Mouse (Mus musculus): Measurements from ENCODE around the gene Kctd21. TPM values are rescaled to one million over a fixed set of nuclear protein-coding genes. Genes with fewer than 3 reads are reported as not detected.

Kctd21 gene
- 1 to 10 TPM; 4.0 to 5.4 TPM for total RNA-seq (2021)
- long read RNA-seq, experiment 1, partial matches to known transcripts = 0 of 4 reads
- long read RNA-seq, experiment 1, other reads (novel, unspliced or antisense) = 4 of 4 reads
- long read RNA-seq, experiment 2, partial matches to known transcripts = 0 of 3 reads
- long read RNA-seq, experiment 2, other reads (novel, unspliced or antisense) = 1 of 3 reads

DNA sequence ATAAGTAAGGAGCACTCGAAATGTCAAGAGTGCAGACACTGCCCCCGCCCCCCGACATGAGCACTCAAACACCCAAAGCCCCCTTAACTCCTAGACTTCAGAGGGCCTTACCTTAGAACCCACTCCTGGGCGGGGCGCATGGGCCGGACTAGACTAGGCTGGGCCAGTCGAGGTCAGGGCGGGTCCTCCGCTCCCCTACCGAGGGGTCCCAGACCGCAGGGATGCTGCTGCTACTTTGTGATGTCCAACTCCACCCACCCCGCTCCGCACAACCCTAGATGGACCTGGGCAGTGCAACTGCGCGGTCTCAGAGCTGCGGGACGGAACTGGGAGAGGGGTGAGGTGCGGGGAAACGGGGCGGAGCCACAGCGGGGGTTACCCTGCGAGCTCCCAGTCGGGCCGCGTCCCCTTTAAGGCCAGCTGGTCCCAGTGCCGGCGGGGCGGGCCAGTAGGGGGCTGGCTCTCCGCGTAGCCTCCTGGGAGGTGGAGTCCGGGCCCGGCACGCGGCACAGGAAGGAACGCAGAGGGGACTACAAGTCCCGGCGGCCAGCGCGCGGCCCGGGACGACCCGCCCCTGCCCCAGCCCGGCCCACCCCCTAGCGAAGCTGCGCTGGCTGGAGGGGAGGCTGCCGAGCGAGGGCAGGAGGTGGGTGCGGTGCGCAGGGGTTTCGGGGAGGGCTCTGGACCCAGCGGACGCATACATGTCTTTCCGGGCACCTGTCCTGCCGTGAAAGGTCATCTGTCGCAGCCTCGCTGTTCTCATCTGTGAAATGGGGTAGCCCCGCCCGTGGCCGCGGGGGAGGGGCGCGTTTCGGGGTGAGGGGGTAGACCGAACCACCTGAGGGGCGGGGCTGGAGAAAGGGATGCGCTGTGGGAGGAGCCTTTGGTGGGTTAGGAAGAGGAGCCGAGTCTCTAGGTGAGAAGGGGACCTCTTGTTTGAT lies at the start of gene Kctd21, which contains the start of gene Usp35:
Gene Kctd21, plus strand, starts transcription at position 602 of the 941 bp plus-strand sequence.
Gene Usp35, minus strand, starts transcription at position 295 of the 941 bp plus-strand sequence.
- DNase-seq = peak; percentile 97

GRCm38 (mm10) chr7:97296986-97297385 lies 35.1 kb upstream of the Kctd21 start:
- DNase-seq = no peak

DNA sequence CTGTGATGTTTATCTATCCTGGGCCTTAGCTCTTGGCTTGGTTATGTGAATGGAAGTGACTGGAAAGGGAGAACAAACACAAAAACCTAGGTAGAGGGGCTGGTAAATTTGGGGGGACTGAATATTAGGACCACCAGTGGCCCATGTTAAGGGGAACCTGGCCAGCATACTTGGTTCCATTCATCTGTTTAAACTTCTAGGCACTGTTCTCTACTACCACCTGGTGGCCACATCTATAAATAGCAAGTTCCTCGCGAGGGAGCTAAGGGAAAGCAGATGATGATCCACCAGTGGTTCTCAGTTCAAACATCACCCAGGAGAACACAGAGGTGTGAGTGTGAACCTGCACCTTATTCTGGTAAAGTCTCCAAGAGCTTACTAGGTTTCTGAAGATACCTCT lies 34.7 kb upstream of the Kctd21 start:
- DNase-seq = peak; percentile 71

DNA sequence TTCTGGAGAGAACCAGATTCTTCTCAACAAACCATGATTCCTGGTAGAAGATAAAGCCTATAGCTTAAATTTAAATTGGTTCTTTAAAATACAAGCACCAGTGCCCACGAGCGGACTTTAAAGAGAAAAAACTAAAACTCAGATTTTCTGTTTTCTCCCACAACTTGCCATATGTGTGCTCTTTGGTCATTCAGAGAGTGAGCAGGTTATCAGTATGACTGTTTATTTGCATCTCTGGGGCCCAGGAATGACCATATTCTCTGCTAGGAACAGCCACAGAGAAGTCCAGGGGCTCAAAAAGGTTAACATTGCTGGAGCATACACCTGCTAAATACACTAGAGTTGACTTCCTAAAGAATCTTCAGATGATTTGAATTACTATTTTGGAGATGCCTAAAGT lies 33.8 kb upstream of the Kctd21 start:
- no peak for DNase-seq

GRCm38 (mm10) chr7:97298943-97299342 lies 33.2 kb upstream of the Kctd21 start:
- no peak for DNase-seq

DNA sequence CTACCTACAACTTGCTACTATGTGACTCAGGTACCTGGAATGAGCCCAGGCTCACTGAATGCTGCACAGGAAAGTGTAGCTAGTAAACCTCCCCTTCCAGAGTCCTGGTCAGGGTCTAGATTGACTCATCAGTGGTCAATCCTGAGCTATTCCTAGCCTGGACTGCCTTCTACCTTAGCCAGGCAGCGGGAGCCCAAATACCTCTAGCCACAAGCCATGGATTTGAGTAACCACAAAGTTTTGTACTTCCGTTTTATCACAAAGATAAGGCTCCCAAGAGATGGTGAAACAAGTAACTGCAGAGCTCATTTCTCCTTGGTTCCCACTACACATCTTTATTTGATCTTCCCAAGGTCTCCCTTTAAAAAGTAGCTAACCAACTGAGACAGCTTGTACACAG lies 31.2 kb upstream of the Kctd21 start:
- DNase-seq = no peak

DNA sequence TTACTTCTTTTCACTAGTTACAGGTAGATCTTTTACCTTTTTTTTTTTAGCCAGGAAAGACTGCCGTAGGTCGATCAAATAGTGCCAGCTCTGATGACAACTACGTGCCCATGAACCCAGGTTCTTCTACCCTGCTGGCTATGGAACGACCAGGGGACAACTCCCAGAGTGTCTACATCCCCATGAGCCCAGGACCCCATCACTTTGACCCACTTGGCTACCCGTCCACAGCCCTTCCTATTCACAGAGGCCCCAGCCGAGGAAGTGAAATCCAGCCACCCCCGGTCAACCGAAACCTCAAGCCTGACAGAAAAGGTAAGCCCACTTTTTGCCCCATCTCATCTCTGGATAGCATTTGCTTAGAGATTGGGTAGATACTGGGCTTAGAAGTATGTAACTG lies 30.8 kb upstream of the Kctd21 start:
- DNase-seq = no peak

DNA sequence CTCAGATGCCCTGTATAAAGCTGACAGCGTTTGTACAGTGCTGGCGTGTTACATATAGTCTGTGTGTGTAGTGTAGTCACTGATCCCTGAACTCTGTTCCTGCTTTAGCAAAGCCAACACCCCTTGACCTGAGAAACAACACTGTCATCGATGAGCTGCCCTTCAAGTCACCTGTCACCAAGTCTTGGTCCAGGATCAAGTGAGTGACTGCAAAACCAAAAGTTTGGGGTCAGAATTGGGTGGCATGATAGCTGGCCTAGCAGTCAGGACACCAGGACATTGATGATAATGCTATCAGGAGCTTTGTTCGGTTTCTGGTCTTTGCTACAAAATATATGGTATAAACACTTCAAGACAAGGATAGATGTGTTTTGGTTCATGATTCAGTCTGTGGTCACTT lies 29.9 kb upstream of the Kctd21 start:
- DNase-seq = no peak

GRCm38 (mm10) chr7:97302876-97303275 lies 29.3 kb upstream of the Kctd21 start:
- DNase-seq = no peak

- no peak for DNase-seq
Measured at GRCm38 (mm10) chr7:97303614-97304013, 28.5 kb upstream of the Kctd21 start.

DNA sequence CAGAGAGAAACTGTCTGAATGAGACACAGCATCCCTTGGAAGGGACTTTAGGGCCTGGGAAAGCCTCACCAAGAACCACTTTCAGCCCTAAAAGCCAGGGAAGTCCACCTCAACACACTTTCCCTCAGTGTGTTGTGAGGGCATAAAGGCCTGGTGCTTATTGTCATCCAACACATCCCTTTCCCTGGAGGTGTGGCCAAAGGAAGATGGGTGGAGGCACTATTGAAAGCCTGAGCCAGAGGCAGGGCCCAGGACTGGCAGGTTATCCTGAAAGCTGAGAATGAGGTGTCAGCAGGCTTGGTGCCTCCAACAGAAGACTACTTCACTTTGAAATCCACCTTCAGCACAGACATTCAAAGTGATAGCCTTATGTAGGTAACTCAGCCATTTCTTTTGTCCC lies 27.7 kb upstream of the Kctd21 start:
- DNase-seq = no peak

DNA sequence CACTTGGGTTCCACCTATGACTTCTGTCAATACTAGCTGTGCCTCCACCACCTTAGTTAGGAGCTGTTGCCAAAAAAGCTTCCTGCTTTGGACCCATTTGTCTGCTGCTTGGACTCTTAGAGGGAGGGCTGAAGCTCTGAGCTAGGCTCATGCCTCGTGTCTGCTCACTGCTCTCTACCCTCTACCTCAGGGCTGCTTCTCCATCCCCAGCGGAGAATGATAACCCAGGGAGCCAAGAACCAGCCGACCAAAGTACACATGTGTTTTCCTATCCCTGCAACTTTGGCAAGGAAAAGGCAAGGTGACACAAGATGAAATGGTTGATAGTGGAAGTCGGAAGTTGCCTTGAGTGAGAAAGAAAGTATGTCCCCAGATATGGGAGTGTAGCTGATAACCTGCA lies 26.9 kb upstream of the Kctd21 start:
- no peak for DNase-seq

- no peak for DNase-seq
Measured at GRCm38 (mm10) chr7:97306813-97307212, 25.3 kb upstream of the Kctd21 start.

DNA sequence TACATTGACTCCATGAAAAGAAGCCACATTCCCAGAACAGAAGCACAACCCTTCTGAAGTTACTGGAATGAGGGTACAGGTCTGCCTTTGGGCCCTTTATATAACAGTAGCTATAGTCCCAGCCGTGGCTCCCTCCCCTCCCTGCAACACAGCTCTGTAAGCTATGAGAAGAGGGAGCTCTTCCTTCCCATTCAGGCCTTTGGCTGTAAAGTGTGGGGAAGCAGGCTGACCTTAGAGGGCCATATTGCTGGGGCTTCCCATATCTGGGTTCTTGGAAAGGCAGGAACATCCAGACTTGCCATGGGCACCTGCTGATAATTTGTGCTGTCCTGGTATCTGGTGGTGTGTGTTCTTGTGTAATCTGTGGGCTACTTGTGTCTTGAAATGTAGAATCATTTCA lies 24.6 kb upstream of the Kctd21 start:
- no peak for DNase-seq

- peak; percentile 0 for DNase-seq
Measured at GRCm38 (mm10) chr7:97309461-97310340, 22.4 kb upstream of the Kctd21 start.

- DNase-seq = no peak
Measured at GRCm38 (mm10) chr7:97310341-97310635, 21.8 kb upstream of the Kctd21 start.

- no peak for DNase-seq
Measured at GRCm38 (mm10) chr7:97311620-97312019, 20.5 kb upstream of the Kctd21 start.

GRCm38 (mm10) chr7:97312196-97312595 lies 19.9 kb upstream of the Kctd21 start:
- DNase-seq = no peak

DNA sequence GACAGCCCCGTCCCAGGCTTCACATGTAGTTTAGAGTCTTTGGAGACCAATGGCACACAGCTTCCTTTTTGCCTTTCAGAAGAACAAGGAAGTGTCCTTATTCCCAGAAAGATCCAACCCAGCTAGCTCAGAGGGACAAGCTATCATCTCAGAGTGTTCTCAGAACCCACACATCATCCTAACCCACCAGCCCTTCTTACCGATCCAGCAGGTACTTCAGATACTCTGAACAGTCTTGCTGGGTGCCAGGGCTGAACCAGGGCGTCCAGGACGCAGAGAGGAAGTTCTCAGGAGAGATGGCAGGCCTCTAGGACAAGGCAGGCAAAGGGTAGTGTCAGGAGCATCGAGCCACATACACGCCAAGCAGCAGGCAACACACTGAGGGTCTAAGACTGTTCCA lies 19.3 kb upstream of the Kctd21 start:
- no peak for DNase-seq

GRCm38 (mm10) chr7:97313364-97313995 lies 18.6 kb upstream of the Kctd21 start:
- no peak for DNase-seq

- no peak for DNase-seq
Measured at GRCm38 (mm10) chr7:97314646-97315045, 17.5 kb upstream of the Kctd21 start.

DNA sequence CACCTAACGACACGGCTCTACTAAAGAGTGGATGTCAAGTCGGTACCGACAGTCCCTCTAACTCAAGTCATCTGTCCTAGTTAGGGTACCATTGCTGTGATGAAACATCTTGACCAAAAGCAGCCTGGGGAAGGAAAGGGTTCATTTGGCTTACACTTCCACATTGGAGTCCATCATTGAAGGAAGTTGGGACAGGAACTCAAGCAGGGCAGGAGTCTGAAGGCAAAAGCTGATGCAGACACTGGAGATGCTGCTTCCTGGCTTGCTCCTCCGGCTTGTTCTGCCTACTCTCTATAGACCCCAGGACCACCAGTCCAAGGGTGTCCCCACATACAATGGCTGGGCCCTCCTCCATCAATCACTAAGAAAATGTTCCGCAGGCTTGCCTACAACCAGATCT lies 16.5 kb upstream of the Kctd21 start:
- no peak for DNase-seq

Measured in adrenal gland, postnatal 10 days (tissue).